Comparison of ENCODE assay signal across 8 mouse cellular contexts in the genomic region with DNA sequence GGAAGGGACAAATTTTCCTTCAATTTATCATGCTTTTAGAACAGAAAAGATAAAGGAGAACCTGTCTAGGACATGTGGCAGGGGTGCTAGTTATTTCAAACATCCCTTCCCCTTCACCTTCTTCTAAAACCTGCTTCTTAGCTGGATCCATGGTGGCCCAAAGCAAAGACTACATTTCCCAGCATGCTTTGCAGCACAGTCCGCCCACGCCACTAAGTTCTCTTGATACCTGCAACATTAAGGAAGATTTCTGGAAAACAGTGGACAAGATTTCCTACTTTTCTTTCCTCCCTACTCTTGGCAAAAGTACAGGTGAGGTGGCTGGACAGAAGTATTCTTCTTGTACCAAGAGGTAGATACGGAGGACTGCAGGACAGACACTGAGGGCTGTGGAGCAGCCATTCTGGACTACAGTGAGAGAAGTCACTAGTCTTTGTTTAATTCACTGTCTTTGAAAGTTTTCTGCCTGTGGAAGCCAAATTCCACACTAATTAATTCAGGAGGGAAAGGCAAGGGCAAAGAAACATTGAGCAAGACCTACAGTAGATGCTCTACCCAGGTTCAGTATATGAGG. TPM values are rescaled to one million over a fixed set of nuclear protein-coding genes. Genes with fewer than 3 reads are reported as not detected.
DNase-seq lines count a peak whose midpoint lies in the region; ATAC-seq and TF ChIP-seq lines count a peak whose summit lies in the region.

No protein-coding gene starts in this region.

- H3K4me3 ChIP-seq in embryonic facial prominence, embryonic 13.5 days, result peak overlapping the region; percentile 36
- peak overlapping the region; percentile 30 for H3K4me3 ChIP-seq in hindbrain, embryonic 16.5 days (ENCODE audit: low read length)
- no peak overlapping the region for H3K4me3 ChIP-seq in layer of hippocampus, adult 2 months

- H3K9me3 ChIP-seq in embryonic facial prominence, embryonic 13.5 days, result no peaks in the 10 kb centered on the region
- H3K9me3 ChIP-seq in hindbrain, embryonic 16.5 days (ENCODE audit: control insufficient read depth, low read length), result no peaks in the 10 kb centered on the region

- no peak for TF ChIP-seq CTCF in layer of hippocampus, adult 2 months (conservative IDR thresholded peaks at IDR 0.05)

- DNase-seq in ovary, postnatal 36 days (ENCODE audit: low spot score), result peak; percentile 15
- DNase-seq in ovary, postnatal 14 days (ENCODE audit: low spot score), result no peak
- DNase-seq in lung, postnatal 10 days, result peak; percentile 19
- no peak for DNase-seq in frontal cortex, postnatal 14 days (ENCODE audit: low spot score in 2 of 2)
- DNase-seq in layer of hippocampus, adult 2 months (ENCODE audit: low spot score in 2 of 2), result no peak

- no peak overlapping the region for H3K9ac ChIP-seq in embryonic facial prominence, embryonic 13.5 days
- no peak overlapping the region for H3K9ac ChIP-seq in hindbrain, embryonic 16.5 days (ENCODE audit: low read depth, low read length)

- H3K27me3 ChIP-seq in embryonic facial prominence, embryonic 13.5 days, result no peaks in the 10 kb centered on the region
- no peaks in the 10 kb centered on the region for H3K27me3 ChIP-seq in hindbrain, embryonic 16.5 days (replicated peaks; ENCODE audit: control insufficient read depth, insufficient read depth, low read length)

- H3K4me1 ChIP-seq in embryonic facial prominence, embryonic 13.5 days, result no peaks in the 10 kb centered on the region
- no peaks in the 10 kb centered on the region for H3K4me1 ChIP-seq in hindbrain, embryonic 16.5 days (ENCODE audit: control insufficient read depth, insufficient read depth, low read depth, low read length)

- peak overlapping the region; percentile 43 for H3K4me2 ChIP-seq in embryonic facial prominence, embryonic 13.5 days
- peak overlapping the region; percentile 45 for H3K4me2 ChIP-seq in hindbrain, embryonic 16.5 days (ENCODE audit: low read length)

- 45% methylated on average over 3 of the region's 3 CpGs for WGBS in embryonic facial prominence, embryonic 13.5 days
- WGBS in hindbrain, embryonic 16.5 days, result 45% methylated on average over 3 of the region's 3 CpGs

- no peak overlapping the region for H3K27ac ChIP-seq in embryonic facial prominence, embryonic 13.5 days
- no peak overlapping the region for H3K27ac ChIP-seq in hindbrain, embryonic 16.5 days (ENCODE audit: low read depth, low read length)
- no peak overlapping the region for H3K27ac ChIP-seq in layer of hippocampus, adult 2 months

- no peak for ATAC-seq in embryonic facial prominence, embryonic 13.5 days (ENCODE audit: insufficient number of reproducible peaks, insufficient read depth, low FRiP score, low TSS enrichment, low read depth)
- ATAC-seq in hindbrain, embryonic 16.5 days, result no peak
- no peak for ATAC-seq in megakaryocyte progenitor cell, adult 5-6 weeks (replicated peaks; ENCODE audit: poor library complexity)

- H3K36me3 ChIP-seq in embryonic facial prominence, embryonic 13.5 days, result no peaks in the 10 kb centered on the region
- H3K36me3 ChIP-seq in hindbrain, embryonic 16.5 days (ENCODE audit: control insufficient read depth, insufficient read depth, low read length), result no peaks in the 10 kb centered on the region

RNA-seq across cellular contexts. Expression of a gene that starts 9.2 kb away (rescaled TPM):
- polyA plus RNA-seq in embryonic facial prominence, embryonic 13.5 days (2015; fragmentation: Nextera tagmentation; extraction: Ambion mirVana), result 2.3 and 2.4 TPM in 2 replicates
- 2.0 and 2.5 TPM in 2 replicates for polyA plus RNA-seq in hindbrain, embryonic 16.5 days (2015; fragmentation: Nextera tagmentation; extraction: Ambion mirVana)
- 2.1 and 2.3 TPM in 2 replicates for total RNA-seq in megakaryocyte progenitor cell, adult 5-6 weeks (2015)
- 2.6 and 2.9 TPM in 2 replicates for total RNA-seq in megakaryocyte progenitor cell, adult 5-6 weeks (2017)
- 1 to 10 TPM; 1.7 to 2.5 TPM for total RNA-seq in layer of hippocampus, adult 2 months (2021)

RNA-seq across cellular contexts. Expression of a gene that starts 15.8 kb away (rescaled TPM):
- 0.81 and 0.95 TPM in 2 replicates for polyA plus RNA-seq in embryonic facial prominence, embryonic 13.5 days (2015; fragmentation: Nextera tagmentation; extraction: Ambion mirVana)
- 5.1 and 6.2 TPM in 2 replicates for polyA plus RNA-seq in hindbrain, embryonic 16.5 days (2015; fragmentation: Nextera tagmentation; extraction: Ambion mirVana)
- total RNA-seq in megakaryocyte progenitor cell, adult 5-6 weeks (2015), result 0.10 TPM in 1 of 2 replicates, not detected in the other
- 0.03 TPM in 1 of 2 replicates, not detected in the other for total RNA-seq in megakaryocyte progenitor cell, adult 5-6 weeks (2017)
- total RNA-seq in layer of hippocampus, adult 2 months (2021), result 10 to 100 TPM; 14.6 to 14.8 TPM

Comparison
In these comparisons a context has a peak if more than half of its experiments do, and no peak if none do; other contexts are left out.
1. DNase-seq: peak in ovary, postnatal 36 days (single experiment) and lung, postnatal 10 days (single experiment); none in ovary, postnatal 14 days (single experiment), frontal cortex, postnatal 14 days (0 of 2) and layer of hippocampus, adult 2 months (0 of 2).
2. RNA of a gene that starts 15.8 kb away (total RNA-seq): 14.6 to 14.8 TPM in layer of hippocampus, adult 2 months; 0.03 to 0.10 TPM in megakaryocyte progenitor cell, adult 5-6 weeks; every median in the first group is over 10 times any median in the second.